Mouse (Mus musculus): ENCODE measurements around the gene Snx29. TPM values are rescaled to one million over a fixed set of nuclear protein-coding genes. Genes with fewer than 3 reads are reported as not detected.

Gene Snx29
- total RNA-seq, 2 experiments from 2014 or later: 5.3 to 6.6 TPM

- ATAC-seq (replicated peaks; ENCODE audit: poor library complexity): no peak
Measured at GRCm38 (mm10) chr16:11705456-11705855, 382.7 kb downstream of the Snx29 start.

GRCm38 (mm10) chr16:11708097-11708496 lies 385.4 kb downstream of the Snx29 start:
- no peak for ATAC-seq (replicated peaks; ENCODE audit: poor library complexity)

- ATAC-seq (replicated peaks; ENCODE audit: poor library complexity): no peak
Measured at GRCm38 (mm10) chr16:11709382-11709781, 386.7 kb downstream of the Snx29 start.

- no peak for ATAC-seq (replicated peaks; ENCODE audit: poor library complexity)
Measured at GRCm38 (mm10) chr16:11709999-11710667, 387.4 kb downstream of the Snx29 start.

- no peak for ATAC-seq (replicated peaks; ENCODE audit: poor library complexity)
Measured at GRCm38 (mm10) chr16:11713265-11713865, 390.7 kb downstream of the Snx29 start.

GRCm38 (mm10) chr16:11716932-11717331 lies 394.2 kb downstream of the Snx29 start:
- ATAC-seq (replicated peaks; ENCODE audit: poor library complexity): no peak

- no peak for ATAC-seq (replicated peaks; ENCODE audit: poor library complexity)
Measured at GRCm38 (mm10) chr16:11725901-11726300, 403.2 kb downstream of the Snx29 start.

GRCm38 (mm10) chr16:11727331-11727730 lies 404.6 kb downstream of the Snx29 start:
- ATAC-seq (replicated peaks; ENCODE audit: poor library complexity): no peak

- ATAC-seq (replicated peaks; ENCODE audit: poor library complexity): no peak
Measured at GRCm38 (mm10) chr16:11728131-11728530, 405.4 kb downstream of the Snx29 start.

GRCm38 (mm10) chr16:11728627-11729026 lies 405.9 kb downstream of the Snx29 start:
- ATAC-seq (replicated peaks; ENCODE audit: poor library complexity): peak; percentile 39; the same call in 1 of the 2 replicates

- peak; percentile 80 for ATAC-seq (replicated peaks; ENCODE audit: poor library complexity)
Measured at GRCm38 (mm10) chr16:11729111-11729510, 406.4 kb downstream of the Snx29 start.

- no peak for ATAC-seq (replicated peaks; ENCODE audit: poor library complexity)
Measured at GRCm38 (mm10) chr16:11729815-11730214, 407.1 kb downstream of the Snx29 start.

- ATAC-seq (replicated peaks; ENCODE audit: poor library complexity): no peak
Measured at GRCm38 (mm10) chr16:11731014-11731535, 408.4 kb downstream of the Snx29 start.

- ATAC-seq (replicated peaks; ENCODE audit: poor library complexity): no peak; the same call in 1 of the 2 replicates
Measured at GRCm38 (mm10) chr16:11738341-11738740, 415.6 kb downstream of the Snx29 start.

GRCm38 (mm10) chr16:11741951-11742350 lies 419.2 kb downstream of the Snx29 start:
- ATAC-seq (replicated peaks; ENCODE audit: poor library complexity): no peak

GRCm38 (mm10) chr16:11742351-11742750 lies 419.6 kb downstream of the Snx29 start:
- no peak for ATAC-seq (replicated peaks; ENCODE audit: poor library complexity)

- no peak for ATAC-seq (replicated peaks; ENCODE audit: poor library complexity)
Measured at GRCm38 (mm10) chr16:11743013-11743412, 420.3 kb downstream of the Snx29 start.

GRCm38 (mm10) chr16:11743724-11744123 lies 421.0 kb downstream of the Snx29 start:
- peak; percentile 34; the same call in 1 of the 2 replicates for ATAC-seq (replicated peaks; ENCODE audit: poor library complexity)

- ATAC-seq (replicated peaks; ENCODE audit: poor library complexity): no peak
Measured at GRCm38 (mm10) chr16:11746036-11746435, 423.3 kb downstream of the Snx29 start.

GRCm38 (mm10) chr16:11747867-11748266 lies 425.2 kb downstream of the Snx29 start:
- no peak for ATAC-seq (replicated peaks; ENCODE audit: poor library complexity)

GRCm38 (mm10) chr16:11749111-11749510 lies 426.4 kb downstream of the Snx29 start:
- ATAC-seq (replicated peaks; ENCODE audit: poor library complexity): no peak

- no peak for ATAC-seq (replicated peaks; ENCODE audit: poor library complexity)
Measured at GRCm38 (mm10) chr16:11750605-11751004, 427.9 kb downstream of the Snx29 start.
